Mouse (Mus musculus): Measurements from ENCODE around the gene Cdc25b. TPM values are rescaled to one million over a fixed set of nuclear protein-coding genes. Genes with fewer than 3 reads are reported as not detected.
"Not testable (repeated sequence)": the region's sequence is repeated elsewhere in the genome, so short reads cannot be mapped to it uniquely, and the experiment has no call there.

Cdc25b gene
- polyA plus RNA-seq, 1 experiment from 2014 or later: 236 TPM

DNA sequence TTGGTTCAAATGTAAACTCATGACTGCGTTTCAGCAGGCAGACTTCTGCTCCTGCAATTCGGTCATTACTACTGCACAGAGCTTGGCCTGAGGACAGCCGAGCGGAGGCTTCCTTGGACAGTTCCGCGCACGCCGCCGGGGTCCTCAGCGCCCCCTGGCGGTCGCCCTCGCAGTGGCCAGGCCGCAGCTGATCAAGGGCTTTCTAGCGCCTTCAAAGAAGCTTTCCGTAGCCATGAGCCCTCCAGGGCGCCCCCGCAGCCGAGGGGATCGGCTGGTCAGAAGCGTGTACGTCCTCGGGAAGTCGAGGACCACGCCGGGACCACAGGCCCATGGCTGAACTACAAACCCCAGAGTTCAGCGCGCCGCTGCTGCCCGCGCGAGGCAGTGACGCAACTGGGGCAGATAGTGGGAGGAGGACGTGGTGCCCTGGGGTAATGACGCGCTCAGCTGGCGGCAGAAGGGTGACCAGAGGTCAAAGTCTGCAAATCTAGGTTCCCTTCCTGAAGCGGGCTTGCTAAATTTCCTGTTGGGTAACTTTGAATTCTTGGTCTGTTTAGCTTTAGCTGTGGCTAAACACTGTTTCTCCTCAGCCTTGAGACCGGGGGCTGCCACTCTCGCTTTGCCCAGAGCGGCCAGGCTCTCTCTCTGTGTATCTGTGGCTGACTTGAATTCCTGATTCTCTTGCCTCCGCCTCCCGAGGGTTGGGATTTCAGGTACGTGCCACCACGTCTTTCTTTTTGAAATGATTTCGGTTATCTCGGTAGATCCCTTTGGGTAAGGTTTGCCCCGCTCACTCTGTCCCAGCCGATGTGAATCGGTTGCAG, 23.4 kb downstream of the Cdc25b start:
- peak overlapping the region; percentile 87 for H3K4me2 ChIP-seq
- peaks cover 20% of the 10 kb centered on the region for H3K36me3 ChIP-seq (replicated peaks)
- H3K9me3 ChIP-seq (replicated peaks): no peaks in the 10 kb centered on the region
- no peaks in the 10 kb centered on the region for H3K27me3 ChIP-seq
- peak; percentile 80 for ATAC-seq (ENCODE audit: insufficient read depth)
- under 1% methylated on average over 50 of the region's 50 CpGs for WGBS (ENCODE audit: insufficient replicate concordance)
- peaks cover 92% of the 10 kb centered on the region for H3K4me1 ChIP-seq (replicated peaks)
- H3K4me3 ChIP-seq (replicated peaks): peak overlapping the region; percentile 71
- peak overlapping the region; percentile 93 for H3K27ac ChIP-seq (replicated peaks)
- peak overlapping the region; percentile 79 for H3K9ac ChIP-seq

DNA sequence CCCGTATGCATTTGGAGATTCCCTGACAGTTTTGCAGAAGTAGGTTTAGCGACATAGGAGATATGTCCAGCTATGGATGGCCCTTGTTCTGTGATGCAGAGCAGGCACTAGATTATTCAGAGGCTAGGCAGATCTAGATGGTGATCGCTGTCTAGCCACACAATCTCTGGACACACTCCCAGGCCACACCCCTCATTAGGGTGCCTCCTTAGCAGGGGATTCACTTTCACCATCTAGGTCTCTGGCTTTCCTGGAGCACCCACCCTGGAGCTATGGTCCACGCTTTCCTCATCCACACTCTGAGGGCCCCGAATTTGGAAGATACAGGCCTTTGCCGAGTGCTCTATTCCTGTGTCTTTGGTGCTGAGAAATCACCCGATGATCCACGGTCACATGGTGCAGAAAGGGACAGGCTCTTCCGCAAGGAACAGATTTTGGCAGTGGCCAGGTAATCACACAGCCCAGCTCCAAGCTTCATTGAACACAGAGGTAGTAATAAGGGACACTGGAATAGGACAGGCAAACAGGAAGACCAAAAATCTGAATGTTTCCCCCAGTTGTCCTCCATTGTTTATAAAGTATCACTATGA, 24.4 kb downstream of the Cdc25b start:
- Histone ChIP-seq H3K9ac (peak overlapping the region; percentile 79), H3K4me3 (replicated peaks) (peak overlapping the region; percentile 71), H3K27me3 (no peaks in the 10 kb centered on the region), H3K9me3 (replicated peaks) (no peaks in the 10 kb centered on the region), H3K4me1 (replicated peaks) (peaks cover 92% of the 10 kb centered on the region), H3K27ac (replicated peaks) (peak overlapping the region; percentile 93), H3K36me3 (replicated peaks) (peaks cover 20% of the 10 kb centered on the region), H3K4me2 (peak overlapping the region; percentile 87)
- ATAC-seq (ENCODE audit: insufficient read depth): no peak
- 53% methylated on average over 9 of the region's 9 CpGs for WGBS (ENCODE audit: insufficient replicate concordance)

DNA sequence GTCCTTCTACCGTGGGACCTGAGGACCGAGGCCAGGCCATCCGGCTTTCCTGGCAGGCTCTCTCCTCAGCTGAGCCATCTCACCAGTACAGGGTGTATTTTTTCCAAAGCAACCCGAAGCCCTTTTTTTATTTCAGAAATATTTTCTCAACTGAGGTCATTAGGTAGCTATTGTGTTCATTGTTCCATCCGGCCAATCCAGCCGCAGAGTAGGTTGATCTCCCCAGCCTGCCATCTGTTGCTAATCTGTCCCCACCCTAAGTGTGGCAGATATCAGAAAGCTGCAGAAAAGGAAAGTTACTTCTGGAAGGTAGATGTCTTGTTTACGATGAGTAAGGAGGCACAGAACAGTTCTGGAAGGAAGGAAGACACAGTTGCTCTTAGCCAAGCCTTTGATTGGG, 27.0 kb downstream of the Cdc25b start:
- H3K9me3 ChIP-seq (replicated peaks): no peaks in the 10 kb centered on the region
- peak overlapping the region; percentile 70 for H3K9ac ChIP-seq
- H3K36me3 ChIP-seq (replicated peaks): peaks cover 20% of the 10 kb centered on the region
- H3K4me3 ChIP-seq (replicated peaks): peak overlapping the region; percentile 40
- H3K4me2 ChIP-seq: peak overlapping the region; percentile 68
- no peaks in the 10 kb centered on the region for H3K27me3 ChIP-seq
- 31% methylated on average over 7 of the region's 7 CpGs for WGBS (ENCODE audit: insufficient replicate concordance)
- H3K4me1 ChIP-seq (replicated peaks): peaks cover 74% of the 10 kb centered on the region
- peak overlapping the region; percentile 96 for H3K27ac ChIP-seq (replicated peaks)
- peak; percentile 72 for ATAC-seq (ENCODE audit: insufficient read depth)

DNA sequence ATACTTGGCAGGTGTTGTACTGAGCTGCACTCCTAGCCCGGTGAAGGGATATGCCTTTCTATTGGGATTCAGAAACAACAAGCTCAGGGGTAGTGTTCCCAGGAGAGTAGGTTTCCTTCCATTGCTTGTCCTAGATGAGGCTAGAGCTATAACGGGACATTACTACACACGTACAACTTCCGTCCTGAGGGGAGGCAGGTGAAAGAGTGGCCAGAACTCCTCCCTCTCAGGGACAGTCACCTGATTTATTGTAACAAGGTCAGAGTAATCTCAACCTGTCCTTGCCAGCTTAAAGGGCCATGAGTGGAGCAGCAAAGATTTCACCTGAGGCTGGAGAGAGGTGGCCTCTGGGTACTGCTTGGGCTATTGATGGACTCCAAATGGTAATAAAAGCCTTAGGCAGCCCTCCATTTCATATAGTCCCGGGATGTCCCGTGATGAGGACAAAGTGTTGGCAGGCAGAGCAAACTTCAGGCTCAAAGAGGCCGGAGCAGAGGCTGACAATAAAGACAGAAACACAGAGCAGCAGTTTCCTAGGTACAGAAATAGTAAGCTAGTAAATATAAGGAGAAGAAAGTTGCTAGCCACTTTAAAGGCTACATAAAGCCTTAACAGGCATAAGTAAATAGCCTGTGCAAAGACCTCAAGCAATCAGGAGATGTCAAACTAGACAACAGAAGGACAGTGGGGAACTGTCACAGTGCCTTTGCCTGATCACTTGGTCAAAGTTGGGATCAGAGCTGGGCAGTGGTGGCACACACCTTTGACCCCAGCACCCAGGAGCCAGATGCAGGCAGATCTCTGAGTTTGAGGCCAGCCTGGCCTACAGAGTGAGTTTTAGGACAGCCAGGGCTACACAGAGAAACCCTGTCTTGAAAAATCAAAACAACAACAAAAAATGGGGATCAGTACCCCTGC, 29.5 kb downstream of the Cdc25b start:
- Histone ChIP-seq H3K27me3 (no peaks in the 10 kb centered on the region), H3K4me1 (replicated peaks) (peaks cover 68% of the 10 kb centered on the region), H3K9me3 (replicated peaks) (no peaks in the 10 kb centered on the region), H3K4me3 (replicated peaks) (no peak overlapping the region), H3K9ac (no peak overlapping the region), H3K27ac (replicated peaks) (peak overlapping the region; percentile 45), H3K36me3 (replicated peaks) (peaks cover 20% of the 10 kb centered on the region), H3K4me2 (no peak overlapping the region)
- ATAC-seq (ENCODE audit: insufficient read depth): no peak
- 85% methylated on average over 7 of the region's 7 CpGs for WGBS (ENCODE audit: insufficient replicate concordance)

DNA sequence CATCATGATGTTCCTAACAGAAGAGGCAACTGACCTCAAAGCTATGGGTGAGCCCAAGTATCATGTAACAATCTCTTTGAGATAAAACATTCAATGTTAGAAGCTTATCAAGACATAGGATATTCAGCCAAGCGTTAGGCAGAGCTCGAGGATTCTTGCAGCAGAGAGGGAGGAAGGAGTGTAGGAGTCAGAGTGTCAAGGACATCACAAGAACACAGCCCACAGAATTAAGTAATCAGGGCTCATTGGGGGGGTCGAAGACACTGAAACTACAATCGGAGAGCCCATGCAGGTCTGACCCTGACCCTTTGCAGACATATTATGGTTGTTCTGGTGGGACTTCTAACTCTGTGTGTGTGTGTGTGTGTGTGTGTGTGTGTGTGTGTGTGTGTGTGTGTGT, 33.3 kb downstream of the Cdc25b start:
- ATAC-seq (ENCODE audit: insufficient read depth): no peak
- Histone ChIP-seq H3K9me3 (replicated peaks) (no peaks in the 10 kb centered on the region), H3K4me1 (replicated peaks) (peaks cover 70% of the 10 kb centered on the region), H3K36me3 (replicated peaks) (no peaks in the 10 kb centered on the region), H3K4me2 (no peak overlapping the region), H3K9ac (no peak overlapping the region), H3K4me3 (replicated peaks) (no peak overlapping the region), H3K27me3 (no peaks in the 10 kb centered on the region), H3K27ac (replicated peaks) (peak overlapping the region; percentile 31; the same call in 1 of the 2 replicates)
- WGBS (ENCODE audit: insufficient replicate concordance): 44% methylated on average over 4 of the region's 4 CpGs

DNA sequence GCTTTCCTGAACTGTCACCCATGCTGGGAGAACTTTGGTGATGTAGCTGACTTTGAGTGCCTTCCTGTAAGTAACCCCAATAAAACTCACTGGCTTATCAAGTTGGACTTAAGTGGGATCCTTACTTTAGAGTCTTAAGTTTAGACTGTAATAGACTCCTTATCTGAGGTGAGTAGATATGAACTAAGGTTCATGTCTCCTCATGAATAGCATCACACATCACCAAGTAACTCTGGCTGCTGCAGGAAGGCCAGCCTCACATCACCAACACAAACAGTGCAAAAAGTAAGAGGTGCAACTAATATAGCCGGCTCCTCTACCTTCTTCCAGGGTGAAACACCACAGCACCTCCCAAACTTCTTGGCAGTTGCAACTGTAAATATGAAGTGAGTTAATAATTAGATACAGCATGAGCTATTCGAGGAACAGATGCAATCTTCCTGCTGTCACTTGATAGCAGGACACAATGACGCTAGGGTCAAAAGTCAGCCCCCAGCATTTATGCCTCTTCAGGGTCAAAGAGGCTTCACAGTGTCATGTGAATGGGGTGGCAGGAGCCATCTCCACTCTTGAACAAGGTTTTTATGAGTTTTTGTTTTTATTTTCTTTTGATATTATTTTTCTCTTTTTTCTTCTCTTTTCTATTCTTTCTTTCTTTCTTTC, 35.2 kb downstream of the Cdc25b start:
- Histone ChIP-seq H3K27ac (replicated peaks) (peak overlapping the region; percentile 96), H3K4me3 (replicated peaks) (no peak overlapping the region), H3K4me1 (replicated peaks) (peaks cover 74% of the 10 kb centered on the region), H3K27me3 (no peaks in the 10 kb centered on the region), H3K9me3 (replicated peaks) (no peaks in the 10 kb centered on the region), H3K9ac (peak overlapping the region; percentile 37; the same call in 1 of the 2 replicates), H3K36me3 (replicated peaks) (no peaks in the 10 kb centered on the region), H3K4me2 (peak overlapping the region; percentile 51; the same call in 1 of the 2 replicates)
- WGBS (ENCODE audit: insufficient replicate concordance): 34% methylated on average over 3 of the region's 3 CpGs
- no peak for ATAC-seq (ENCODE audit: insufficient read depth)

DNA sequence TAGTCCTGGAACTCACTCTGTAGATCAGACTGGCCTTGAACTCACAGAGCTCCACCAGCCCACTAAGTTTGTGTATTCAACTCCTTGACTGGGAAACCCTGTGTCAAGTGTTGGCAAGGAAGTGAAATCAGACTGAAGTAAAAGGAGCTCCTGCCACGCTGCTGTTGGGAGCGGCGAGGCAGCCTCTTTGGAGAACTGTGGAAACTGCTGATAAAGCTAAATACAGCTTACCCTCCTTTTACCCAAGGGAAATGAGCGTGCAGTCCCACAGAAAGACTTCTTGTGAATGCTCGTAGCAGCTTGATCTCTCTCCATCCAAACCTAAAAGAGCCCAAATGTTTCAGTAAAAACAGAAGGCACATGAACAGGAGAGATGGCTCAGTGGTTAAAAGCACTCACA, 35.8 kb downstream of the Cdc25b start:
- peak overlapping the region; percentile 96 for H3K27ac ChIP-seq (replicated peaks)
- H3K9ac ChIP-seq: peak overlapping the region; percentile 37
- H3K36me3 ChIP-seq (replicated peaks): no peaks in the 10 kb centered on the region
- no peaks in the 10 kb centered on the region for H3K9me3 ChIP-seq (replicated peaks)
- WGBS (ENCODE audit: insufficient replicate concordance): 7% methylated on average over 5 of the region's 5 CpGs
- H3K4me3 ChIP-seq (replicated peaks): no peak overlapping the region; the same call in 1 of the 2 replicates
- H3K4me2 ChIP-seq: peak overlapping the region; percentile 51
- peaks cover 79% of the 10 kb centered on the region for H3K4me1 ChIP-seq (replicated peaks)
- peak; percentile 34 for ATAC-seq (ENCODE audit: insufficient read depth)
- no peaks in the 10 kb centered on the region for H3K27me3 ChIP-seq

DNA sequence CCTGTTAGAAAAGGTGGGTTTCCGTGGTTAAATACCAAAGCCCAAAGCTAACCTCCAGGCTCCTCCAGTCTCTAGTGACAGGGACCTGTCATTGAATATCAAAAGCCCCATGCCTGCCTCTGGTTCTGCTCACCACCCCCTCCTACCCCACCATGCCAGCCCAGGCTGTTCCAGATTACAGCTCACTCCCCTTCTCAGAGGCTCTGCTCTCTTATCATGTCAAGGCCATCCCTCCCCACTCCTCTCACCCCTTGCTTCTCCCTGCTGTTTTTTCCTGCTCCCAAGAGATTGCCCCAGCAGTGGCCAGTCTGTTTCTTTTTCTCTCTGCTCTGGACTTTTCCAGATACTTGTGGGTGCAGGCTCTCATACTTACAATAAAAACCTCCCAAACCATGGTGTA, 36.8 kb downstream of the Cdc25b start:
- Histone ChIP-seq H3K4me2 (peak overlapping the region; percentile 51), H3K4me3 (replicated peaks) (0 out of 2 replicates have a peak overlapping the region, but pooled peaks have one; percentile 5), H3K36me3 (replicated peaks) (no peaks in the 10 kb centered on the region), H3K9me3 (replicated peaks) (no peaks in the 10 kb centered on the region), H3K27ac (replicated peaks) (peak overlapping the region; percentile 96), H3K9ac (peak overlapping the region; percentile 37), H3K27me3 (no peaks in the 10 kb centered on the region), H3K4me1 (replicated peaks) (peaks cover 82% of the 10 kb centered on the region)
- peak; percentile 99 for ATAC-seq (ENCODE audit: insufficient read depth)
- 30% methylated on average over 1 of the region's 1 CpGs for WGBS (ENCODE audit: insufficient replicate concordance)

DNA sequence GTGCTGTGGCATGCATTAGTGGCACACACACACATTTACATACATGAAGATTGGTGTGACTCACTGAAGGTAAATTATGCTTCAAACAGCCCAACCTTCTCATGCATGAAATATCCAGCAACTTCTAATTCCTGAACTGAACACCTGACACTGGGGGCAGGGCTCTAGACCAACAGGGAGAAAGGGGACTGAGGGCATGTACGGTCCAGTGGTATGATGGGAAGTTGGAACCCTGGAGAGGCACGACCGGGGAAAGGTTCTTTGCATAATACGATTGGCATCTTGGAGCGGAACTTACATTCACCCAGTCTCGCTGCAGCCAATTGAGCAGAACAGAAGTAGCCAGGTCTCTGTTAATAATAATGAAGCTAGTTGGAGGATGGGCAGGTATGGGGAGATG, 38.4 kb downstream of the Cdc25b start:
- H3K4me1 ChIP-seq (replicated peaks): peaks cover 77% of the 10 kb centered on the region
- H3K4me2 ChIP-seq: no peak overlapping the region
- no peak overlapping the region for H3K4me3 ChIP-seq (replicated peaks)
- H3K9ac ChIP-seq: no peak overlapping the region
- 0 out of 2 replicates have a peak, but pooled peaks cover 6% of the 10 kb centered on the region for H3K27me3 ChIP-seq
- H3K27ac ChIP-seq (replicated peaks): peak overlapping the region; percentile 96
- ATAC-seq (ENCODE audit: insufficient read depth): no peak
- WGBS (ENCODE audit: insufficient replicate concordance): 90% methylated on average over 6 of the region's 6 CpGs
- no peaks in the 10 kb centered on the region for H3K9me3 ChIP-seq (replicated peaks)
- H3K36me3 ChIP-seq (replicated peaks): no peaks in the 10 kb centered on the region

DNA sequence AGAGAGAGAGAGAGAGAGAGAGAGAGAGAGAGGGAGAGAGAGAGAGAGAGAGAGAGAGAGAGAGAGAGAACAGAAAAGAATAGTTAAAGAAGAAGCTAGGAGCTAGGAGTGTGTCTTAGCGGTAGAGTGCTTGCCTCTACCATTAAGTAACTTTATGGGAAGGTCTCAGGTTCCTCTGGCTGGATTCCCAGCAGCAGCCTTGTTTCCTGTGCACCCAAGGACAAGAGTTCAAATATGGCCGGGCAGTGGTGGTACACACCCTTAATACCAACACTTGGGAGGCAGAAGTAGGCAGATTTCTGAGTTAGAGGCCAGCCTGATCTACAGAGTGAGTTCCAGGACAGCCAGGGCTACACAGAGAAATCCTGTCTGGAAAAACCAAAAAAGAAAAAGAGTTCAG, 39.9 kb downstream of the Cdc25b start:
- H3K27ac ChIP-seq (replicated peaks): peak overlapping the region; percentile 24; the same call in 1 of the 2 replicates

More for the DNA sequence above, 39.9 kb downstream of the Cdc25b start:
- 67% methylated on average over 2 of the region's 2 CpGs for WGBS (ENCODE audit: insufficient replicate concordance)
- H3K27me3 ChIP-seq; H3K4me3 ChIP-seq (replicated peaks); H3K36me3 ChIP-seq (replicated peaks); H3K9me3 ChIP-seq (replicated peaks); H3K4me2 ChIP-seq; H3K9ac ChIP-seq; ATAC-seq (ENCODE audit: insufficient read depth): not testable (repeated sequence)
- H3K4me1 ChIP-seq (replicated peaks): peaks cover 69% of the 10 kb centered on the region
